Mouse (Mus musculus): Measurements from ENCODE around the gene Rps18.

DNA sequence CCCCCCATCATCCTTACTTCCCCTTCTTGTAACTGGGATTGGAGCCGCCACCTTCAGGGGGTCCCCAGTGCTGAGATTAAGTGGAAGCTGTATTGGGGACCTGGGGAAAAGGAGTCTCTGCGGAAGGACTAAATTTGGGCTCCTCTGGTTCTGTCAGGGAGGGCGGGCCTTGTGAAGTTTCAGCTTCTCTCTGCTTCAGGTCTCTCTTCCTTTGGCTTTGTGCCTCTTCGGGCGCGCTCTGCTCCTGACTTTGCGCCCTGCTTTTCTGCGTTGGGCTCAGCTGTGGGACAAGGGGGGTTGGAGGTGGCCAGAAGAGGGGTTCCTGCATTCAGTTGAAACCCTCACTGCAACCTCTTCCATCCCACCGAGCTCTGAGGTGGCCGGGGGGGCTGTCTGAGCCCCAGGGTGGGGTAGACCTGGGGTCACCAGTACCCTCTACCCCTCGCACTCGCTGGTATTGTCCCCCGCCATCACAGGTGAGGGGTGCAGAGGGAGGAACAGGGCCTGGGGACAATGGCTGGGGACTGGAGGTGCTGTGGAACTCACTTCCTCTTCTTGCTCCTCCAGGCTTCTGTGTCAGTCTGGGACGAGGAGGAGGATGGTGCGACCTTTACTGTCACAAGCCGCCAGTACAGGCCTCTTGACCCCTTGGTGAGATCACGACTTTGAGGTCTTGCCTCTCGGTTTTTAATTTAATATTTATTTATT lies 24.5 kb downstream of the Rps18 start:
- TF ChIP-seq CHD1 (IDR thresholded peaks at IDR 0.05; ENCODE audit: low read depth, low read length) (no peak), CTCF (IDR thresholded peaks at IDR 0.05 in 2 of 3, conservative IDR thresholded peaks at IDR 0.05 in 1 of 3; ENCODE audit: control insufficient read depth in 1 of 3, insufficient read depth in 1 of 3, low read depth in 2 of 3, low read length in 3 of 3, poor library complexity in 1 of 3, severe bottlenecking in 1 of 3) (no peak), TBP (IDR thresholded peaks at IDR 0.05; ENCODE audit: low read depth, low read length) (no peak), ZMIZ1 (IDR thresholded peaks at IDR 0.05; ENCODE audit: low read depth, low read length) (no peak), MAZ (IDR thresholded peaks at IDR 0.05; ENCODE audit: low read depth, low read length) (0 out of 2 replicates have a peak, but pooled peaks have one; percentile 34), BHLHE40 (IDR thresholded peaks at IDR 0.05; ENCODE audit: borderline replicate concordance, low read depth, low read length) (no peak), NRF1 (IDR thresholded peaks at IDR 0.05; ENCODE audit: insufficient read depth, low read depth, low read length, poor library complexity, severe bottlenecking) (no peak), TCF12 (IDR thresholded peaks at IDR 0.05; ENCODE audit: low read depth, low read length) (no peak), GABPA (IDR thresholded peaks at IDR 0.05; ENCODE audit: low read depth, low read length) (no peak), GATA1 (IDR thresholded peaks at IDR 0.05; ENCODE audit: low read depth, low read length) (no peak), RAD21 (IDR thresholded peaks at IDR 0.05; ENCODE audit: low read depth, low read length) (no peak)

Measured in MEL (cell line).